Mouse (Mus musculus) adrenal gland, postnatal 36 days (tissue): ENCODE results near the gene Sept1. TPM values are rescaled to one million over a fixed set of nuclear protein-coding genes. Genes with fewer than 3 reads are reported as not detected.
"Not testable (repeated sequence)": the region's sequence is repeated elsewhere in the genome, so short reads cannot be mapped to it uniquely, and the experiment has no call there.

ENCODE experiments used
- DNase-seq, 2 experiments: peaks; one replicate each; pipeline ENCODE4 v3.0.0; 2021; ENCODE audit warnings: mixed read lengths in 1 of 2
- total RNA-seq, 2 experiments: library from RNA; stranded (reverse); gene quantifications; 2 replicates each; pipeline ENCODE4 v1.2.3; 2021

Gene Sept1
- total RNA-seq, 2 experiments from 2014 or later, result 5.6 to 7.9 TPM

DNA sequence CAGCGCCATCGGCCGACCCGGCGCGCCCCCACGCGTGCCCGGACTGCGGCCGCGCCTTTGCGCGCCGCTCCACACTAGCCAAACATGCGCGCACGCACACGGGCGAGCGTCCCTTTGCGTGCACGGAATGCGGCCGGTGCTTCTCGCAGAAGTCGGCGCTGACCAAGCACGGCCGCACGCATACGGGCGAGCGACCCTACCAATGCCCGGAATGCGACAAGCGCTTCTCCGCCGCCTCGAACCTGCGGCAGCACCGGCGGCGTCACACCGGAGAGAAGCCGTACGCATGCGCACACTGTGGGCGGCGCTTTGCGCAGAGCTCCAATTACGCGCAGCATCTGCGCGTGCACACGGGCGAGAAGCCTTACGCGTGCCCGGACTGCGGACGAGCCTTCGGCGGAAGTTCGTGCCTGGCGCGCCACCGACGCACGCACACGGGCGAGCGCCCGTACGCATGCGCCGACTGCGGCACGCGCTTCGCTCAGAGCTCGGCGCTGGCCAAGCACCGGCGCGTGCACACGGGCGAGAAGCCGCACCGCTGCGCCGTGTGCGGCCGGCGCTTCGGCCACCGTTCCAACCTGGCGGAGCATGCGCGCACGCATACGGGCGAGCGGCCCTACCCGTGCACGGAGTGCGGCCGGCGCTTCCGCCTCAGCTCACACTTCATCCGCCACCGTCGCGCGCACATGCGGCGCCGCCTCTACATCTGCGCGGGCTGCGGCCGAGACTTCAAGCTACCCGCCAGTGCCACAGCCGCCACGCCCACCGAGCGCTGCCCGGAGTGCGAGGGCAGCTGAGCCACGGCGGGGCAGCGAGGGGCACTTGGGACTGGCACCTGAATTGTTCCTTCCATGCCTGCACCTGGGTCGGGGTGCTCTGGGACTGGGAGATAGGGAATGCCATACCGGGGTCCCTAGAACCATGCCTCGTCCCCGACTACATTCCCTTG is 21.2 kb upstream of the Sept1 start:
- peak; percentile 96 for DNase-seq

DNA sequence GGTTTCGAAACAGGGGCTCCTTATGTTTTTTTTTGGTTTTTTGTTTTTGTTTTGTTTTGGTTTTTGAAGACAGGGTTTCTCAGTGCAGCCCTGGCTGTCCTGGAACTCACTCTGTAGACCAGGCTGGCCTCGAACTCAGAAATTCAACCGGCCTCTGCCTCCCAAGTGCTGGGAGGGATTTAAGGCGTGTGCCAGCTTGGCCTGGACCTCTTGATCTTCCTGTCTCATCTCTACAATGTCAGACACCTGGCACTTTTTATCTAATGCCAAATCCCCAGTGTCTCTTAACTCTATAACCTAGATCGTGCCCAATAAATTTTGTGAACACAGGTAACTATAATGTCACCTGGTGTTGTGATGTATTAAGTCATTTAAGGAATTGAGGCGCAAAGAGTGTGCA is 20.4 kb upstream of the Sept1 start:
- DNase-seq, result no peak

GRCm38 (mm10) chr7:127252414-127252813 is 19.5 kb upstream of the Sept1 start:
- DNase-seq, result no peak

GRCm38 (mm10) chr7:127250511-127250910 is 17.6 kb upstream of the Sept1 start:
- not testable (repeated sequence) for DNase-seq

- peak in 1 of 2 experiments; percentile 63 for DNase-seq
Observed at GRCm38 (mm10) chr7:127244658-127245510, 12.0 kb upstream of the Sept1 start.

- DNase-seq, result peak; percentile 97 to 99
Observed at GRCm38 (mm10) chr7:127243870-127244657, 11.1 kb upstream of the Sept1 start, which contains the start of gene Zfp771. Gene Zfp771, plus strand, starts transcription at chr7:127244274.

DNA sequence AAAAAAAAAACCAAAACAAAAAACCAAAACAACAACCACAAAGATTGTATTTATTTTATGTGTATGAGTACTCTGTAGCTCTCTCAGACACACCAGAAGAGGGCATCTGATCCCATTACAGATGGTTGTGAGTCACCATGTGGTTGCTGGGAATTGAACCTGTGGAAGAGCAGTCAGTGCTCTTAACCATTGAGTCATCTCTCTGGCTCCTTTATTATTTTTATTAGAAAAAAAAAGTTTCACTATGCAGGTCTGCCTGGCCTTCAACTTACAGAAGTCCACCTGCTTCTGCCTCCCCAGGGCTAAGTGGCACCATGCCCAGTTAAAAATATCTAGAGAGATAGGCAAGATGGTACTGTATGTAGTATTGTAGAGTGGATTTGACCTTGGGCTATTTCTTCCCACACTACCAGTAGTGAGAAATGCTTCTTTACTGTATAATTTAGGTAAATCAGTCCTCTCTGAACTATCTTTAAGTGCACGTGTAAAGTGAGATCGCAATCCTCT is 10.5 kb upstream of the Sept1 start:
- no peak for DNase-seq

DNA sequence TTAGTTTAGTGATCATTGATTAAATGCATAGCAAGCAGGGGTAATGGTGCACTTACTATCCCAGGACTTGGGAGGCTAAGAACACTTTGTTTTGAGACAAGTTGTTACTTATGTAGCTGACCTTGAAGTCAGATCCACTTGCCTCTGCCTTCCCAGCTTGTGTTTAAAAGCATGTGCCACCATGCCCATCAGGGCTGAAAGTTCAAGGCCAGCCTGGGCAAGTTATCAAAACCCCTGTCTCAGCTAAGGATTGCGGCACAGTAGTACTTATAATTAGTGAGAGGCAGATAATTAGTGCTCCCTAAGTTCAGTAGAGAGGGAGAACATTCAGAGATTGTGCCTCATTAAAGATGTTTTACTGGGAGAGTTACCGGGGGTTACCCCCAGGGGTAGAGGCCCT is 1.8 kb upstream of the Sept1 start:
- peak in 1 of 2 experiments; percentile 43 for DNase-seq

GRCm38 (mm10) chr7:127233765-127234164 is 835 bp upstream of the Sept1 start:
- DNase-seq, result no peak

- DNase-seq, result peak; percentile 32 to 51
Observed at GRCm38 (mm10) chr7:127233368-127233749, 429 bp upstream of the Sept1 start.

- no peak for DNase-seq
Observed at GRCm38 (mm10) chr7:127231826-127232621, 906 bp downstream of the Sept1 start.

DNA sequence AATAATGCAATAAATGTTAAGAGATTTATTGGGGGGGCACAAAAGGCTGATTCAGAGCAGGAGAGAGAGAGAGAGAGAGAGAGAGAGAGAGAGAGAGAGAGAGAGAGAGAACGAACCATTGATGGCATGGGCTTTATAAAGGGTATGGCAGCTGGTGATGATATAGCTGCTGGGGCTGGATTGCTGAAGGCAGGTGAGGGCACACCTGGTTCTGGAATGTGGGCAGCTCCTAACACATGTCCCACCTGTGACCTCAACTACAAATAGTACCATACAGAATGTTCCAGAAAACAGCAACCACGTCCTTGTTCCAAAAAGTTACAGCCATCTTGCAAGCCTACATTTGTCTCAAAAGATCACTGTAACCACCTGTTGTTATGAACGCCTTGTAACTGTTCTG is 1.6 kb downstream of the Sept1 start:
- no peak for DNase-seq

GRCm38 (mm10) chr7:127228615-127229303 is 4.2 kb downstream of the Sept1 start:
- DNase-seq, result peak; percentile 83 to 90

GRCm38 (mm10) chr7:127225147-127225995 is 7.6 kb downstream of the Sept1 start:
- no peak for DNase-seq

- DNase-seq, result no peak
Observed at GRCm38 (mm10) chr7:127224616-127225015, 8.3 kb downstream of the Sept1 start.

- no peak for DNase-seq
Observed at GRCm38 (mm10) chr7:127223515-127224478, 9.1 kb downstream of the Sept1 start.

DNA sequence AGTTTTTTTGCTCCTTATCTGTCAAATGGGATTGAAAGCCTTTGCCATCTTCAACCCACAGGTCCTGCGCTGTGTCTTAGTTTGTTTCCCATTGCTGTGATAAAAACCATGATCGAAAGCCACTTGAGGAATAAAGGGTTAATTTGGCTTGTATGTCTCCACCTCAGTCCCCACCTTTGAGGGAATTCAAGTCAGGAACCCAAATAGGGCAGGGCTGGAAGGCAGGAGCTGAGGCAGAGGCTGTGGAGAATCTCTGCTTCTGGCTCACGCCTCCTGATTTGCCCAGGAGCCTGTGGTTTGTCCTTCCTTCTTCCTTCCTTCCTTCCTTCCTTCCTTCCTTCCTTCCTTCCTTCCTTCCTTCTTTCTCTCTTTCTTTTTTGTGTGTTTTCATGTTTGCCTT is 9.8 kb downstream of the Sept1 start:
- no peak for DNase-seq

- DNase-seq, result no peak
Observed at GRCm38 (mm10) chr7:127220440-127220839, 12.5 kb downstream of the Sept1 start.
